In the genomic region with DNA sequence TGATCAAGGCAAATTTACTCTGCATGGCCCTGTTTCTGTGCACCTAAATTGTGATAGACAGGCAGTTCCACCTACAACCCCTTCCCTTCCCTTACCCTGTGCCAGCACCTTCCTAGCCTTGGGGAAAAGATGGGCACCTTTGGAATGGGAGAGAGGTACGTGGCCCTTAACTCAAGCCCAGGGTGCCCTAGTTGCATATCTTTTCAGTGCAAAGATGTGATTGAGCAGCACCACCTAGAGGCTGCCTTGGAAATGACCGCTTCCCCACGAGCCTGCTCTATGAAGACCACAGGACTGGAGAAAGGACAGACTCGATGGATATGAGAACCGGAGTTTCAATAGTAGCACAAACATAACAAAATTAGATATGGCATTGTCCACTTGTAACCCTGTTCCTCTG, we compare ENCODE assay signal across 8 mouse cellular contexts. TPM values are rescaled to one million over a fixed set of nuclear protein-coding genes. Genes with fewer than 3 reads are reported as not detected.
DNase-seq lines count a peak whose midpoint lies in the region; ATAC-seq lines count a peak whose summit lies in the region.

No protein-coding gene starts in this region.

- no peak overlapping the region for H3K27ac ChIP-seq in embryonic facial prominence, embryonic 15.5 days (replicated peaks)
- no peak overlapping the region for H3K27ac ChIP-seq in heart, embryonic 16.5 days (ENCODE audit: low read length)
- H3K27ac ChIP-seq in liver, embryonic 13.5 days, result no peak overlapping the region
- no peak overlapping the region for H3K27ac ChIP-seq in neural tube, embryonic 11.5 days (ENCODE audit: low read depth, low read length)

- H3K27me3 ChIP-seq in embryonic facial prominence, embryonic 15.5 days, result no peaks in the 10 kb centered on the region
- H3K27me3 ChIP-seq in heart, embryonic 16.5 days (ENCODE audit: control insufficient read depth, insufficient read depth, low read length), result 0 out of 2 replicates have a peak, but pooled peaks cover 3% of the 10 kb centered on the region
- H3K27me3 ChIP-seq in liver, embryonic 13.5 days, result no peaks in the 10 kb centered on the region
- no peaks in the 10 kb centered on the region for H3K27me3 ChIP-seq in neural tube, embryonic 11.5 days (ENCODE audit: control insufficient read depth, insufficient read depth, low read length)

- no peaks in the 10 kb centered on the region for H3K36me3 ChIP-seq in embryonic facial prominence, embryonic 15.5 days
- H3K36me3 ChIP-seq in heart, embryonic 16.5 days (ENCODE audit: control insufficient read depth, insufficient read depth), result no peaks in the 10 kb centered on the region
- H3K36me3 ChIP-seq in liver, embryonic 13.5 days, result no peaks in the 10 kb centered on the region
- no peaks in the 10 kb centered on the region for H3K36me3 ChIP-seq in neural tube, embryonic 11.5 days (ENCODE audit: control insufficient read depth, insufficient read depth, low read length)

- 0 out of 2 replicates have a peak, but pooled peaks have one; percentile 29 for ATAC-seq in embryonic facial prominence, embryonic 15.5 days (ENCODE audit: insufficient number of reproducible peaks, low FRiP score, low TSS enrichment, low read depth)
- peak; percentile 32; the same call in 1 of the 2 replicates for ATAC-seq in heart, embryonic 16.5 days (replicated peaks; ENCODE audit: extremely low read depth, insufficient read depth, low FRiP score)
- ATAC-seq in liver, embryonic 13.5 days (ENCODE audit: low read depth), result 0 out of 2 replicates have a peak, but pooled peaks have one; percentile 10
- ATAC-seq in neural tube, embryonic 11.5 days (ENCODE audit: insufficient read depth, low FRiP score, low TSS enrichment), result no peak

- DNase-seq in CD4-positive helper T cell, adult 2 months (ENCODE audit: low read depth, low spot score), result peak; percentile 64
- DNase-seq in adrenal gland, postnatal 36 days, result peak; percentile 79 to 84
- peak; percentile 83 for DNase-seq in kidney, postnatal 14 days
- DNase-seq in liver, embryonic 13.5 days, result peak; percentile 46
- peak; percentile 79 for DNase-seq in neural tube, embryonic 11.5 days (ENCODE audit: low spot score)
- peak; percentile 86 for DNase-seq in testis, postnatal 10 days (ENCODE audit: low spot score)

- H3K4me1 ChIP-seq in embryonic facial prominence, embryonic 15.5 days, result 0 out of 2 replicates have a peak, but pooled peaks cover 8% of the 10 kb centered on the region
- H3K4me1 ChIP-seq in heart, embryonic 16.5 days (ENCODE audit: control insufficient read depth, insufficient read depth, low read length), result 0 out of 2 replicates have a peak, but pooled peaks cover 2% of the 10 kb centered on the region
- H3K4me1 ChIP-seq in liver, embryonic 13.5 days (replicated peaks), result peaks cover 3% of the 10 kb centered on the region; the same call in 1 of the 2 replicates
- no peaks in the 10 kb centered on the region for H3K4me1 ChIP-seq in neural tube, embryonic 11.5 days (ENCODE audit: control insufficient read depth, insufficient read depth, low read length)

- no peak overlapping the region for H3K4me2 ChIP-seq in embryonic facial prominence, embryonic 15.5 days (replicated peaks)
- H3K4me2 ChIP-seq in heart, embryonic 16.5 days (ENCODE audit: low read depth, low read length), result no peak overlapping the region
- H3K4me2 ChIP-seq in liver, embryonic 13.5 days, result no peak overlapping the region
- no peak overlapping the region for H3K4me2 ChIP-seq in neural tube, embryonic 11.5 days (ENCODE audit: low read depth)

- no peaks in the 10 kb centered on the region for H3K9me3 ChIP-seq in embryonic facial prominence, embryonic 15.5 days (replicated peaks)
- H3K9me3 ChIP-seq in heart, embryonic 16.5 days (replicated peaks; ENCODE audit: control insufficient read depth, low read length), result no peaks in the 10 kb centered on the region
- H3K9me3 ChIP-seq in liver, embryonic 13.5 days (replicated peaks), result no peaks in the 10 kb centered on the region
- no peaks in the 10 kb centered on the region for H3K9me3 ChIP-seq in neural tube, embryonic 11.5 days (ENCODE audit: control insufficient read depth, low read length)

- no peak overlapping the region for H3K4me3 ChIP-seq in embryonic facial prominence, embryonic 15.5 days (replicated peaks)
- H3K4me3 ChIP-seq in heart, embryonic 16.5 days (ENCODE audit: low read length), result no peak overlapping the region
- no peak overlapping the region for H3K4me3 ChIP-seq in liver, embryonic 13.5 days (replicated peaks)
- no peak overlapping the region for H3K4me3 ChIP-seq in neural tube, embryonic 11.5 days (ENCODE audit: low read depth, low read length)

- H3K9ac ChIP-seq in embryonic facial prominence, embryonic 15.5 days, result no peak overlapping the region
- H3K9ac ChIP-seq in heart, embryonic 16.5 days (ENCODE audit: low read length), result no peak overlapping the region
- no peak overlapping the region for H3K9ac ChIP-seq in liver, embryonic 13.5 days
- no peak overlapping the region for H3K9ac ChIP-seq in neural tube, embryonic 11.5 days (ENCODE audit: low read length)

- 4% methylated on average over 5 of the region's 5 CpGs for WGBS in embryonic facial prominence, embryonic 15.5 days
- WGBS in heart, embryonic 16.5 days, result 6% methylated on average over 5 of the region's 5 CpGs
- WGBS in liver, embryonic 13.5 days (ENCODE audit: insufficient replicate concordance), result 5% methylated on average over 5 of the region's 5 CpGs
- 14% methylated on average over 5 of the region's 5 CpGs for WGBS in neural tube, embryonic 11.5 days

RNA-seq across cellular contexts. Expression of gene Tarbp1, which starts 8.1 kb away (rescaled TPM):
- total RNA-seq in adrenal gland, postnatal 36 days (2021), result 1 to 10 TPM; 6.4 to 7.1 TPM
- polyA plus RNA-seq in embryonic facial prominence, embryonic 15.5 days (2015; fragmentation: Nextera tagmentation; extraction: Ambion mirVana), result 2.4 and 3.0 TPM in 2 replicates
- polyA plus RNA-seq in heart, embryonic 16.5 days (2015; fragmentation: Nextera tagmentation; extraction: Ambion mirVana), result 1.6 and 1.7 TPM in 2 replicates
- polyA plus RNA-seq in liver, embryonic 13.5 days (2015; fragmentation: Nextera tagmentation; extraction: Ambion mirVana), result 1.3 and 1.6 TPM in 2 replicates
- polyA plus RNA-seq in neural tube, embryonic 11.5 days (2014; fragmentation: Nextera tagmentation; extraction: Ambion mirVana), result 2.8 TPM in 2 replicates
